Mouse (Mus musculus) stomach, postnatal 0 days (tissue): Measurements from ENCODE around the gene Plk1.

Source experiments
- CTCF ChIP-seq: IDR thresholded peaks from 2 replicates; pipeline ENCODE4 v1.5.1; 2016; ENCODE audit warnings: antibody characterized with exemption, low read depth, mild to moderate bottlenecking, moderate library complexity
- EP300 ChIP-seq: optimal IDR thresholded peaks from 2 replicates; pipeline ENCODE3; 2016; ENCODE audit warnings: antibody characterized with exemption

DNA sequence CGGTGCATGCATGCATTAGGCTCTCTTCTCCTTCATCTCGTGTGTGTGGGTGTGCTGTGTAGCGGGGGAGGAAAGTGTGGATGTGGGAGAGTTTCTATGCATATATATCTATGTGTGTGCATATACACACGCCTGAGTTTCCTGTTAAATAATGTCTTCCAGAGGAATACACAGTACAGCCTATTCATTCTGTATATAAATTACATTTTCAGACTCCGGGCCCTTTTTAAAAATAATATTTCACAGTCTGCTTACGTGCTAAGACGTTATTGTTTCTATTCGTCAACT is 26.0 kb upstream of the Plk1 start:
- TF ChIP-seq CTCF (no peak), EP300 (no peak)
